Mouse (Mus musculus) cerebellum, postnatal 25 days (tissue): ENCODE measurements around the gene Crtc2.

ENCODE experiments used
- DNase-seq, 2 experiments: peaks; one replicate each; pipeline ENCODE4 v3.0.0; 2021; ENCODE audit warnings: mixed read lengths in 2 of 2

Gene Crtc2

GRCm38 (mm10) chr3:90253653-90254418 is at the start of gene Crtc2:
Crtc2 (plus strand) TSS chr3:90254163.
- DNase-seq, result peak; percentile 93 to 96

GRCm38 (mm10) chr3:90204582-90204981 is 49.4 kb upstream of the Crtc2 start:
- no peak for DNase-seq

- DNase-seq, result no peak
Measured at GRCm38 (mm10) chr3:90208662-90209061, 45.3 kb upstream of the Crtc2 start.

GRCm38 (mm10) chr3:90209908-90210566 is 43.9 kb upstream of the Crtc2 start:
- no peak for DNase-seq

GRCm38 (mm10) chr3:90211475-90212398 is 42.2 kb upstream of the Crtc2 start:
- DNase-seq, result no peak

GRCm38 (mm10) chr3:90212723-90213122 is 41.2 kb upstream of the Crtc2 start:
- DNase-seq, result no peak

- DNase-seq, result peak; percentile 88
Measured at GRCm38 (mm10) chr3:90213377-90213866, 40.5 kb upstream of the Crtc2 start, which contains the start of the genes Rps27 and Rab13. Rps27 (minus strand) TSS chr3:90213651. Rab13 (plus strand) TSS chr3:90213695.

GRCm38 (mm10) chr3:90213956-90214684 is 39.8 kb upstream of the Crtc2 start:
- DNase-seq, result peak; percentile 25 to 51

GRCm38 (mm10) chr3:90215825-90216380 is 38.1 kb upstream of the Crtc2 start:
- DNase-seq, result no peak

- peak; percentile 64 to 77 for DNase-seq
Measured at GRCm38 (mm10) chr3:90220088-90220487, 33.9 kb upstream of the Crtc2 start.

GRCm38 (mm10) chr3:90220531-90220951 is 33.4 kb upstream of the Crtc2 start:
- DNase-seq, result peak; percentile 55 to 66

GRCm38 (mm10) chr3:90221123-90221522 is 32.8 kb upstream of the Crtc2 start:
- DNase-seq, result no peak

- DNase-seq, result no peak
Measured at GRCm38 (mm10) chr3:90222455-90222854, 31.5 kb upstream of the Crtc2 start.

GRCm38 (mm10) chr3:90222941-90223340 is 31.0 kb upstream of the Crtc2 start:
- no peak for DNase-seq

- peak in 1 of 2 experiments; percentile 25 for DNase-seq
Measured at GRCm38 (mm10) chr3:90224331-90224730, 29.6 kb upstream of the Crtc2 start.

GRCm38 (mm10) chr3:90231075-90231474 is 22.9 kb upstream of the Crtc2 start:
- DNase-seq, result no peak

- peak; percentile 93 to 95 for DNase-seq
Measured at GRCm38 (mm10) chr3:90231507-90232333, 22.2 kb upstream of the Crtc2 start, which contains the start of gene Jtb. Jtb (plus strand) TSS chr3:90231597.

- DNase-seq, result no peak
Measured at GRCm38 (mm10) chr3:90241251-90241650, 12.7 kb upstream of the Crtc2 start.

- no peak for DNase-seq
Measured at GRCm38 (mm10) chr3:90241669-90242358, 12.1 kb upstream of the Crtc2 start.
